Mouse (Mus musculus) monocyte, adult 5-6 weeks (primary cell): ENCODE measurements around the gene Nmrk1. TPM values are rescaled to one million over a fixed set of nuclear protein-coding genes. Genes with fewer than 3 reads are reported as not detected.
A peak's percentile ranks its signal among the peaks of the same experiment; 100 is the strongest.

Experiments used
- ATAC-seq: fragments of 153-309, 156-312 bp; replicated peaks from 2 replicates; pipeline ENCODE4 v1.8.0; 2017; ENCODE audit warnings: mild to moderate bottlenecking; ENCODE audit not compliant: low TSS enrichment, insufficient number of reproducible peaks, severe bottlenecking, poor library complexity, low FRiP score
- total RNA-seq: library from RNA; stranded (forward); fragments of 200-1000, 200-491, 200-594 nt; gene quantifications from 3 replicates; pipeline ENCODE4 v1.2.3, GENCODE M21; 2017

Gene Nmrk1
- total RNA-seq, 1 experiment from 2014 or later = 7.7 TPM

GRCm38 (mm10) chr19:18646853-18647420, 15.2 kb downstream of the Nmrk1 start:
- no peak for ATAC-seq

GRCm38 (mm10) chr19:18647775-18648557, 16.2 kb downstream of the Nmrk1 start:
- ATAC-seq = no peak

- ATAC-seq = no peak
Measured at GRCm38 (mm10) chr19:18648558-18648945, 16.8 kb downstream of the Nmrk1 start.

- ATAC-seq = no peak
Measured at GRCm38 (mm10) chr19:18649955-18650354, 18.2 kb downstream of the Nmrk1 start.

GRCm38 (mm10) chr19:18650473-18650872, 18.7 kb downstream of the Nmrk1 start:
- no peak for ATAC-seq

- ATAC-seq = no peak
Measured at GRCm38 (mm10) chr19:18652592-18652991, 20.8 kb downstream of the Nmrk1 start.

GRCm38 (mm10) chr19:18653058-18653457, 21.3 kb downstream of the Nmrk1 start:
- ATAC-seq = no peak

GRCm38 (mm10) chr19:18654330-18654729, 22.6 kb downstream of the Nmrk1 start:
- no peak for ATAC-seq

- ATAC-seq = no peak
Measured at GRCm38 (mm10) chr19:18654984-18655383, 23.2 kb downstream of the Nmrk1 start.

GRCm38 (mm10) chr19:18655999-18656398, 24.2 kb downstream of the Nmrk1 start:
- no peak for ATAC-seq

- no peak for ATAC-seq
Measured at GRCm38 (mm10) chr19:18658473-18658872, 26.7 kb downstream of the Nmrk1 start.

GRCm38 (mm10) chr19:18659349-18659748, 27.6 kb downstream of the Nmrk1 start:
- ATAC-seq = no peak

GRCm38 (mm10) chr19:18660466-18660865, 28.7 kb downstream of the Nmrk1 start:
- no peak for ATAC-seq

GRCm38 (mm10) chr19:18661683-18662082, 29.9 kb downstream of the Nmrk1 start:
- ATAC-seq = no peak

- ATAC-seq = peak; percentile 48; the same call in 1 of the 2 replicates
Measured at GRCm38 (mm10) chr19:18663904-18664303, 32.2 kb downstream of the Nmrk1 start.

GRCm38 (mm10) chr19:18666966-18667365, 35.2 kb downstream of the Nmrk1 start:
- no peak for ATAC-seq

- ATAC-seq = no peak
Measured at GRCm38 (mm10) chr19:18669551-18669950, 37.8 kb downstream of the Nmrk1 start.

- ATAC-seq = peak; percentile 97
Measured at GRCm38 (mm10) chr19:18670608-18671007, 38.9 kb downstream of the Nmrk1 start, which contains the start of gene Carnmt1. Gene Carnmt1 (plus strand): TSS chr19:18670764.

- ATAC-seq = 0 out of 2 replicates have a peak, but pooled peaks have one; percentile 11
Measured at GRCm38 (mm10) chr19:18671056-18671741, 39.4 kb downstream of the Nmrk1 start.

GRCm38 (mm10) chr19:18672498-18672897, 40.7 kb downstream of the Nmrk1 start:
- no peak for ATAC-seq
